Comparison of ENCODE assay signal across 9 mouse cellular contexts in the genomic region with DNA sequence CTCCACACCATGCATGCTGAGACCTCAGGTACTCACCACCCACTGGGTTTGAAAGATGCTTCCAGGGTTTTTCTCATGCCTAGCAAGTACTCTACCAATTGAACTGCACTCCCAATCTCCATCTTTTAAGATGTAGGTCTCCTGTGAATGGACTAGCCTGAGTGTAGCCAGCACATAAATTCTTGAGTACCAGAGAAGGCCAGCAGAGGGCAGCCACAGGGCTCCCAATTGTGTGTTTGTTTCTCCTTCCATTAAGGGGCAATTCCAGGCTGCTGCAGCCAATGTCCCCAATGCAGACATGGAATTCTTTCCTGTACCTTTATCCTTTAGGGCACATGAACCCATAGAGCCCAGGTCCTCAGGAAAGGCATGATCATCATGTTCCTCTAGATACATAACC. TPM values are rescaled to one million over a fixed set of nuclear protein-coding genes. Genes with fewer than 3 reads are reported as not detected.
A peak's percentile ranks its signal among the peaks of the same experiment; 100 is the strongest.
DNase-seq lines count a peak whose midpoint lies in the region; ATAC-seq lines count a peak whose summit lies in the region.
"Had no signal": no experiment of that assay in that cellular context is flagged by ENCODE, and none has a peak within 500 bp of the region (broad histone marks: within the 10 kb centered on the region; RNA-seq: fewer than 3 reads in every experiment).

No protein-coding gene starts in this region.

- no peaks in the 10 kb centered on the region for H3K36me3 ChIP-seq in heart, embryonic 11.5 days (ENCODE audit: control insufficient read depth, insufficient read depth, low read length)
- H3K36me3 ChIP-seq: limb, embryonic 12.5 days had no signal

- ATAC-seq in heart, embryonic 11.5 days (replicated peaks; ENCODE audit: insufficient number of reproducible peaks, low FRiP score, low TSS enrichment), result no peak

- H3K9ac ChIP-seq in heart, embryonic 11.5 days (ENCODE audit: low read depth, low read length), result no peak overlapping the region
- H3K9ac ChIP-seq: limb, embryonic 12.5 days had no signal

- no peaks in the 10 kb centered on the region for H3K4me1 ChIP-seq in heart, embryonic 11.5 days (ENCODE audit: control insufficient read depth, insufficient read depth, low read length)
- H3K4me1 ChIP-seq: limb, embryonic 12.5 days had no signal

- no peak overlapping the region for H3K27ac ChIP-seq in heart, embryonic 11.5 days (ENCODE audit: low read depth, low read length)
- H3K27ac ChIP-seq: limb, embryonic 12.5 days had no signal

- peak; percentile 15 to 47 for DNase-seq in heart, adult 18-20 months
- peak; percentile 23 for DNase-seq in thymus, postnatal 14 days
- no peak for DNase-seq in thymus, postnatal 0 days (ENCODE audit: low spot score)
- peak; percentile 15 to 36 for DNase-seq in cerebellum, postnatal 36 days
- peak; percentile 43 for DNase-seq in induced T-regulatory cell, adult 2 months (ENCODE audit: low read depth)
- peak; percentile 52 for DNase-seq in mesoderm, embryonic 11.5 days (ENCODE audit: low read depth, low spot score)
- no peak for DNase-seq in spleen, postnatal 4 days (ENCODE audit: low spot score in 2 of 2)

- H3K4me2 ChIP-seq in heart, embryonic 11.5 days, result no peak overlapping the region
- H3K4me2 ChIP-seq: limb, embryonic 12.5 days had no signal

- no peak overlapping the region for H3K4me3 ChIP-seq in heart, embryonic 11.5 days (ENCODE audit: low read depth, low read length)
- H3K4me3 ChIP-seq: limb, embryonic 12.5 days had no signal

- no peaks in the 10 kb centered on the region for H3K9me3 ChIP-seq in heart, embryonic 11.5 days (replicated peaks; ENCODE audit: control insufficient read depth, low read length)
- H3K9me3 ChIP-seq: limb, embryonic 12.5 days had no signal

- H3K27me3 ChIP-seq in heart, embryonic 11.5 days (ENCODE audit: control insufficient read depth, insufficient read depth, low read length), result no peaks in the 10 kb centered on the region; the same call in 1 of the 2 replicates

RNA-seq across cellular contexts. Expression of gene Slamf8, which starts 4.1 kb away (rescaled TPM):
- total RNA-seq in heart, adult 18-20 months (2021), result under 1 TPM; 0.37 to 0.39 TPM
- polyA plus RNA-seq in heart, embryonic 11.5 days (2014; fragmentation: Nextera tagmentation; extraction: Ambion mirVana), result not detected in 2 replicates
- 1.9 and 2.0 TPM in 2 replicates for polyA plus RNA-seq in thymus, postnatal 0 days (2015; fragmentation: Nextera tagmentation; extraction: Ambion mirVana)
- polyA plus RNA-seq: limb, embryonic 12.5 days had no signal

RNA-seq across cellular contexts. Expression of gene Fcrl6, which starts 7.9 kb away (rescaled TPM):
- total RNA-seq in heart, adult 18-20 months (2021), result not detected
- not detected in 2 replicates for polyA plus RNA-seq in heart, embryonic 11.5 days (2014; fragmentation: Nextera tagmentation; extraction: Ambion mirVana)
- 0.16 TPM in 1 of 2 replicates, not detected in the other for polyA plus RNA-seq in thymus, postnatal 0 days (2015; fragmentation: Nextera tagmentation; extraction: Ambion mirVana)

RNA-seq across cellular contexts. Expression of gene Dusp23, which starts 38.3 kb away (rescaled TPM):
- total RNA-seq in heart, adult 18-20 months (2021), result 10 to 100 TPM in 1 of 2 experiments, 1 to 10 TPM in 1; 9.8 to 10.4 TPM
- polyA plus RNA-seq in heart, embryonic 11.5 days (2014; fragmentation: Nextera tagmentation; extraction: Ambion mirVana), result 11.8 and 14.5 TPM in 2 replicates
- 9.9 and 10.7 TPM in 2 replicates for polyA plus RNA-seq in thymus, postnatal 0 days (2015; fragmentation: Nextera tagmentation; extraction: Ambion mirVana)

RNA-seq across cellular contexts. Expression of gene Vsig8, which starts 38.8 kb away (rescaled TPM):
- not detected for total RNA-seq in heart, adult 18-20 months (2021)
- polyA plus RNA-seq in heart, embryonic 11.5 days (2014; fragmentation: Nextera tagmentation; extraction: Ambion mirVana), result 0.28 TPM in 1 of 2 replicates, not detected in the other
- 2.4 and 3.2 TPM in 2 replicates for polyA plus RNA-seq in thymus, postnatal 0 days (2015; fragmentation: Nextera tagmentation; extraction: Ambion mirVana)
- polyA plus RNA-seq: limb, embryonic 12.5 days had no signal

Comparison
In these comparisons a context has a peak if more than half of its experiments do, and no peak if none do; other contexts are left out.
1. DNase-seq: peak in heart, adult 18-20 months (2 of 2), thymus, postnatal 14 days (single experiment), cerebellum, postnatal 36 days (2 of 2), induced T-regulatory cell, adult 2 months (single experiment) and mesoderm, embryonic 11.5 days (single experiment); none in thymus, postnatal 0 days (single experiment) and spleen, postnatal 4 days (0 of 2).